Mouse (Mus musculus): ENCODE measurements around the gene Anapc5. TPM values are rescaled to one million over a fixed set of nuclear protein-coding genes. Genes with fewer than 3 reads are reported as not detected.

The Anapc5 gene
- polyA plus RNA-seq, 1 experiment from 2014 or later, result 489 TPM

- Histone ChIP-seq H3K4me2 (ENCODE audit: low read depth, low read length) (no peak overlapping the region), H3K9me3 (replicated peaks; ENCODE audit: control insufficient read depth, low read length) (no peaks in the 10 kb centered on the region), H3K27ac (replicated peaks; ENCODE audit: low read depth, low read length) (no peak overlapping the region), H3K9ac (replicated peaks; ENCODE audit: low read length) (no peak overlapping the region), H3K4me1 (ENCODE audit: control insufficient read depth, insufficient read depth, low read length) (no peaks in the 10 kb centered on the region), H3K27me3 (ENCODE audit: control insufficient read depth, insufficient read depth, low read length) (no peaks in the 10 kb centered on the region), H3K4me3 (ENCODE audit: low read depth, low read length) (no peak overlapping the region), H3K36me3 (replicated peaks; ENCODE audit: control insufficient read depth, insufficient read depth, low read depth, low read length) (peaks cover 35% of the 10 kb centered on the region)
- WGBS, result 82% methylated on average over 17 of the region's 17 CpGs
- ATAC-seq (replicated peaks; ENCODE audit: insufficient number of reproducible peaks, low FRiP score, low TSS enrichment, low read depth), result no peak
- DNase-seq (ENCODE audit: low spot score), result no peak
Observed at GRCm38 (mm10) chr5:122798557-122799378, 22.4 kb downstream of the Anapc5 start.

GRCm38 (mm10) chr5:122797866-122798265 is 23.3 kb downstream of the Anapc5 start:
- 81% methylated on average over 3 of the region's 3 CpGs for WGBS
- Histone ChIP-seq H3K36me3 (replicated peaks; ENCODE audit: control insufficient read depth, insufficient read depth, low read depth, low read length) (peaks cover 31% of the 10 kb centered on the region), H3K4me3 (ENCODE audit: low read depth, low read length) (no peak overlapping the region), H3K4me1 (ENCODE audit: control insufficient read depth, insufficient read depth, low read length) (no peaks in the 10 kb centered on the region), H3K9me3 (replicated peaks; ENCODE audit: control insufficient read depth, low read length) (no peaks in the 10 kb centered on the region), H3K9ac (replicated peaks; ENCODE audit: low read length) (no peak overlapping the region), H3K27me3 (ENCODE audit: control insufficient read depth, insufficient read depth, low read length) (no peaks in the 10 kb centered on the region), H3K27ac (replicated peaks; ENCODE audit: low read depth, low read length) (no peak overlapping the region), H3K4me2 (ENCODE audit: low read depth, low read length) (no peak overlapping the region)
- DNase-seq (ENCODE audit: low spot score) (no peak), ATAC-seq (replicated peaks; ENCODE audit: insufficient number of reproducible peaks, low FRiP score, low TSS enrichment, low read depth) (no peak)

- H3K27ac ChIP-seq (replicated peaks; ENCODE audit: low read depth, low read length), result no peak overlapping the region
- ATAC-seq (replicated peaks; ENCODE audit: insufficient number of reproducible peaks, low FRiP score, low TSS enrichment, low read depth) (no peak), DNase-seq (ENCODE audit: low spot score) (no peak)
- H3K9ac ChIP-seq (replicated peaks; ENCODE audit: low read length), result no peak overlapping the region
- no peaks in the 10 kb centered on the region for H3K27me3 ChIP-seq (ENCODE audit: control insufficient read depth, insufficient read depth, low read length)
- no peak overlapping the region for H3K4me3 ChIP-seq (ENCODE audit: low read depth, low read length)
- WGBS, result 94% methylated on average over 2 of the region's 2 CpGs
- H3K36me3 ChIP-seq (replicated peaks; ENCODE audit: control insufficient read depth, insufficient read depth, low read depth, low read length), result peaks cover 13% of the 10 kb centered on the region
- no peaks in the 10 kb centered on the region for H3K4me1 ChIP-seq (ENCODE audit: control insufficient read depth, insufficient read depth, low read length)
- no peak overlapping the region for H3K4me2 ChIP-seq (ENCODE audit: low read depth, low read length)
- no peaks in the 10 kb centered on the region for H3K9me3 ChIP-seq (replicated peaks; ENCODE audit: control insufficient read depth, low read length)
Observed at GRCm38 (mm10) chr5:122788696-122789095, 32.4 kb downstream of the Anapc5 start.

GRCm38 (mm10) chr5:122786035-122786819 is 34.9 kb downstream of the Anapc5 start:
- Histone ChIP-seq H3K4me2 (ENCODE audit: low read depth, low read length) (no peak overlapping the region), H3K27me3 (ENCODE audit: control insufficient read depth, insufficient read depth, low read length) (no peaks in the 10 kb centered on the region), H3K4me1 (ENCODE audit: control insufficient read depth, insufficient read depth, low read length) (no peaks in the 10 kb centered on the region), H3K36me3 (replicated peaks; ENCODE audit: control insufficient read depth, insufficient read depth, low read depth, low read length) (peaks cover 11% of the 10 kb centered on the region), H3K27ac (replicated peaks; ENCODE audit: low read depth, low read length) (no peak overlapping the region), H3K9me3 (replicated peaks; ENCODE audit: control insufficient read depth, low read length) (no peaks in the 10 kb centered on the region), H3K4me3 (ENCODE audit: low read depth, low read length) (no peak overlapping the region), H3K9ac (replicated peaks; ENCODE audit: low read length) (no peak overlapping the region)
- ATAC-seq (replicated peaks; ENCODE audit: insufficient number of reproducible peaks, low FRiP score, low TSS enrichment, low read depth) (no peak), DNase-seq (ENCODE audit: low spot score) (peak; percentile 52)
- WGBS, result 63% methylated on average over 12 of the region's 12 CpGs

- H3K4me1 ChIP-seq (ENCODE audit: control insufficient read depth, insufficient read depth, low read length), result no peaks in the 10 kb centered on the region
- H3K27ac ChIP-seq (replicated peaks; ENCODE audit: low read depth, low read length), result no peak overlapping the region
- no peak overlapping the region for H3K9ac ChIP-seq (replicated peaks; ENCODE audit: low read length)
- WGBS, result 66% methylated on average over 14 of the region's 14 CpGs
- H3K9me3 ChIP-seq (replicated peaks; ENCODE audit: control insufficient read depth, low read length), result no peaks in the 10 kb centered on the region
- ATAC-seq (replicated peaks; ENCODE audit: insufficient number of reproducible peaks, low FRiP score, low TSS enrichment, low read depth) (no peak), DNase-seq (ENCODE audit: low spot score) (no peak)
- H3K27me3 ChIP-seq (ENCODE audit: control insufficient read depth, insufficient read depth, low read length), result no peaks in the 10 kb centered on the region
- H3K4me3 ChIP-seq (ENCODE audit: low read depth, low read length), result no peak overlapping the region
- no peak overlapping the region for H3K4me2 ChIP-seq (ENCODE audit: low read depth, low read length)
- peaks cover 7% of the 10 kb centered on the region for H3K36me3 ChIP-seq (replicated peaks; ENCODE audit: control insufficient read depth, insufficient read depth, low read depth, low read length)
Observed at GRCm38 (mm10) chr5:122783726-122784406, 37.3 kb downstream of the Anapc5 start.

GRCm38 (mm10) chr5:122782066-122782465 is 39.1 kb downstream of the Anapc5 start:
- DNase-seq (ENCODE audit: low spot score), result no peak
- whole genome bisulfite sequencing, result 71% methylated on average over 1 of the region's 1 CpGs
- no peak overlapping the region for H3K4me3 ChIP-seq (ENCODE audit: low read depth, low read length)

GRCm38 (mm10) chr5:122780791-122781432 is 40.2 kb downstream of the Anapc5 start:
- 85% methylated on average over 19 of the region's 19 CpGs for whole genome bisulfite sequencing
- DNase-seq (ENCODE audit: low spot score) (no peak), ATAC-seq (replicated peaks; ENCODE audit: insufficient number of reproducible peaks, low FRiP score, low TSS enrichment, low read depth) (no peak)
- H3K4me1 ChIP-seq (ENCODE audit: control insufficient read depth, insufficient read depth, low read length), result no peaks in the 10 kb centered on the region
- no peak overlapping the region for H3K9ac ChIP-seq (replicated peaks; ENCODE audit: low read length)
- H3K4me2 ChIP-seq (ENCODE audit: low read depth, low read length), result no peak overlapping the region
- H3K27me3 ChIP-seq (ENCODE audit: control insufficient read depth, insufficient read depth, low read length), result no peaks in the 10 kb centered on the region
- no peak overlapping the region for H3K4me3 ChIP-seq (ENCODE audit: low read depth, low read length)
- H3K36me3 ChIP-seq (replicated peaks; ENCODE audit: control insufficient read depth, insufficient read depth, low read depth, low read length), result no peaks in the 10 kb centered on the region
- no peaks in the 10 kb centered on the region for H3K9me3 ChIP-seq (replicated peaks; ENCODE audit: control insufficient read depth, low read length)
- no peak overlapping the region for H3K27ac ChIP-seq (replicated peaks; ENCODE audit: low read depth, low read length)

More at GRCm38 (mm10) chr5:122782066-122782465, 39.1 kb downstream of the Anapc5 start:
- no peak overlapping the region for H3K4me2 ChIP-seq (ENCODE audit: low read depth, low read length)
- H3K27me3 ChIP-seq (ENCODE audit: control insufficient read depth, insufficient read depth, low read length), result no peaks in the 10 kb centered on the region
- H3K9me3 ChIP-seq (replicated peaks; ENCODE audit: control insufficient read depth, low read length), result no peaks in the 10 kb centered on the region
- no peaks in the 10 kb centered on the region for H3K4me1 ChIP-seq (ENCODE audit: control insufficient read depth, insufficient read depth, low read length)
- H3K9ac ChIP-seq (replicated peaks; ENCODE audit: low read length), result no peak overlapping the region
- H3K36me3 ChIP-seq (replicated peaks; ENCODE audit: control insufficient read depth, insufficient read depth, low read depth, low read length), result no peaks in the 10 kb centered on the region
- H3K27ac ChIP-seq (replicated peaks; ENCODE audit: low read depth, low read length), result no peak overlapping the region
- ATAC-seq (replicated peaks; ENCODE audit: insufficient number of reproducible peaks, low FRiP score, low TSS enrichment, low read depth), result no peak

Data from embryonic facial prominence, embryonic 11.5 days (tissue).